Mouse (Mus musculus): ENCODE measurements at regions not wholly inside any gene's neighbourhood (a gene's known extent, or its start where the extent isn't known, plus 50 kb on each side); places are given as distances from the start of the nearest gene placed in this dataset.

- TF ChIP-seq POLR2A (IDR thresholded peaks at IDR 0.05; ENCODE audit: borderline replicate concordance, extremely low read depth, insufficient read depth, insufficient read length) = no peak
- no peak overlapping the region for H3K4me3 ChIP-seq (replicated peaks; ENCODE audit: low read length)
- WGBS = 68% methylated on average over 9 of the region's 9 CpGs
- no peak overlapping the region for H3K9ac ChIP-seq (ENCODE audit: low read depth, low read length, severe bottlenecking)
- no peaks in the 10 kb centered on the region for H3K27me3 ChIP-seq (ENCODE audit: control insufficient read depth, insufficient read depth, low read length)
- no peaks in the 10 kb centered on the region for H3K36me3 ChIP-seq (ENCODE audit: control insufficient read depth, insufficient read depth, low read length)
- peak; percentile 59 for DNase-seq (ENCODE audit: low spot score)
- no peak overlapping the region for H3K4me2 ChIP-seq (replicated peaks; ENCODE audit: low read depth, low read length, severe bottlenecking)
- no peaks in the 10 kb centered on the region for H3K9me3 ChIP-seq (ENCODE audit: control insufficient read depth, low read length)
- H3K4me1 ChIP-seq (ENCODE audit: control insufficient read depth, insufficient read depth, low read length) = no peaks in the 10 kb centered on the region
- H3K27ac ChIP-seq (replicated peaks; ENCODE audit: low read depth, low read length) = no peak overlapping the region
- 0 out of 2 replicates have a peak, but pooled peaks have one; percentile 30 for ATAC-seq (ENCODE audit: low FRiP score, low read depth)
Observed at GRCm38 (mm10) chr2:7619888-7620664, 110.7 kb upstream of the Celf2 start.

GRCm38 (mm10) chr2:7578196-7578595 lies 68.8 kb upstream of the Celf2 start:
- no peak overlapping the region for H3K4me2 ChIP-seq (replicated peaks; ENCODE audit: low read depth, low read length, severe bottlenecking)
- H3K27ac ChIP-seq (replicated peaks; ENCODE audit: low read depth, low read length) = no peak overlapping the region
- H3K9ac ChIP-seq (ENCODE audit: low read depth, low read length, severe bottlenecking) = no peak overlapping the region
- no peaks in the 10 kb centered on the region for H3K27me3 ChIP-seq (ENCODE audit: control insufficient read depth, insufficient read depth, low read length)
- H3K36me3 ChIP-seq (ENCODE audit: control insufficient read depth, insufficient read depth, low read length) = no peaks in the 10 kb centered on the region
- no peak overlapping the region for H3K4me3 ChIP-seq (replicated peaks; ENCODE audit: low read length)
- no peaks in the 10 kb centered on the region for H3K4me1 ChIP-seq (ENCODE audit: control insufficient read depth, insufficient read depth, low read length)
- TF ChIP-seq POLR2A (IDR thresholded peaks at IDR 0.05; ENCODE audit: borderline replicate concordance, extremely low read depth, insufficient read depth, insufficient read length) = no peak
- WGBS = 77% methylated on average over 2 of the region's 2 CpGs
- DNase-seq (ENCODE audit: low spot score) = no peak
- no peaks in the 10 kb centered on the region for H3K9me3 ChIP-seq (ENCODE audit: control insufficient read depth, low read length)
- ATAC-seq (ENCODE audit: low FRiP score, low read depth) = no peak
